19 mouse cellular contexts compared by ENCODE assay signal in genomic region chr13:60426192-60426840, GRCm38 (mm10).
DNase-seq lines count a peak whose midpoint lies in the region; ATAC-seq lines count a peak whose summit lies in the region.
"Had no signal": no experiment of that assay in that cellular context is flagged by ENCODE, and none has a peak within 500 bp of the region (broad histone marks: within the 10 kb centered on the region; RNA-seq: fewer than 3 reads in every experiment).

No protein-coding gene starts in this region.

- no peaks in the 10 kb centered on the region for H3K36me3 ChIP-seq in embryonic facial prominence, embryonic 10.5 days (replicated peaks)
- H3K36me3 ChIP-seq in embryonic facial prominence, embryonic 14.5 days (ENCODE audit: control insufficient read depth, insufficient read depth, low read length), result no peaks in the 10 kb centered on the region
- H3K36me3 ChIP-seq in limb, embryonic 10.5 days, result no peaks in the 10 kb centered on the region
- no peaks in the 10 kb centered on the region for H3K36me3 ChIP-seq in limb, embryonic 15.5 days
- H3K36me3 ChIP-seq: forebrain, embryonic 12.5 days; heart, embryonic 10.5 days had no signal

- no peak overlapping the region for H3K4me2 ChIP-seq in embryonic facial prominence, embryonic 14.5 days (ENCODE audit: low read depth, low read length)
- no peak overlapping the region for H3K4me2 ChIP-seq in limb, embryonic 15.5 days
- H3K4me2 ChIP-seq: forebrain, embryonic 12.5 days; hindbrain, embryonic 14.5 days had no signal

- H3K4me3 ChIP-seq in embryonic facial prominence, embryonic 10.5 days, result no peak overlapping the region
- no peak overlapping the region for H3K4me3 ChIP-seq in embryonic facial prominence, embryonic 14.5 days (ENCODE audit: low read depth, low read length)
- H3K4me3 ChIP-seq in limb, embryonic 10.5 days, result no peak overlapping the region
- H3K4me3 ChIP-seq in limb, embryonic 15.5 days, result no peak overlapping the region
- H3K4me3 ChIP-seq: forebrain, embryonic 12.5 days; heart, embryonic 10.5 days had no signal

- WGBS in embryonic facial prominence, embryonic 10.5 days, result 84% methylated on average over 12 of the region's 12 CpGs
- WGBS in embryonic facial prominence, embryonic 14.5 days, result 64% methylated on average over 12 of the region's 12 CpGs
- 88% methylated on average over 12 of the region's 12 CpGs for WGBS in limb, embryonic 10.5 days
- WGBS in limb, embryonic 15.5 days, result 57% methylated on average over 12 of the region's 12 CpGs

- H3K4me1 ChIP-seq in embryonic facial prominence, embryonic 10.5 days, result peaks cover 44% of the 10 kb centered on the region
- H3K4me1 ChIP-seq in embryonic facial prominence, embryonic 14.5 days (ENCODE audit: control insufficient read depth, insufficient read depth, low read length), result peaks cover 34% of the 10 kb centered on the region
- H3K4me1 ChIP-seq in limb, embryonic 10.5 days, result peaks cover 48% of the 10 kb centered on the region
- peaks cover 32% of the 10 kb centered on the region for H3K4me1 ChIP-seq in limb, embryonic 15.5 days

- peak overlapping the region; percentile 25; the same call in 1 of the 2 replicates for H3K27ac ChIP-seq in embryonic facial prominence, embryonic 10.5 days (replicated peaks)
- peak overlapping the region; percentile 58 for H3K27ac ChIP-seq in embryonic facial prominence, embryonic 14.5 days (replicated peaks; ENCODE audit: low read depth, low read length)
- peak overlapping the region; percentile 82 for H3K27ac ChIP-seq in limb, embryonic 10.5 days
- peak overlapping the region; percentile 58 for H3K27ac ChIP-seq in limb, embryonic 15.5 days
- H3K27ac ChIP-seq: forebrain, embryonic 12.5 days; heart, embryonic 10.5 days; hindbrain, embryonic 14.5 days had no signal

- no peak for ATAC-seq in embryonic facial prominence, embryonic 14.5 days (ENCODE audit: low read depth)
- ATAC-seq in limb, embryonic 15.5 days (ENCODE audit: insufficient number of reproducible peaks, low FRiP score, low TSS enrichment, low read depth), result no peak
- no peak for ATAC-seq in megakaryocyte, adult 5-6 weeks (ENCODE audit: poor library complexity, severe bottlenecking)
- ATAC-seq: forebrain, embryonic 16.5 days had no signal

- no peak overlapping the region for H3K9ac ChIP-seq in embryonic facial prominence, embryonic 14.5 days (ENCODE audit: low read depth, low read length)
- H3K9ac ChIP-seq in limb, embryonic 15.5 days, result no peak overlapping the region
- H3K9ac ChIP-seq: forebrain, embryonic 12.5 days; hindbrain, embryonic 14.5 days had no signal

- no peaks in the 10 kb centered on the region; the same call in none of the 2 replicates for H3K27me3 ChIP-seq in embryonic facial prominence, embryonic 10.5 days (replicated peaks; ENCODE audit: low read depth, poor library complexity, severe bottlenecking)
- H3K27me3 ChIP-seq in embryonic facial prominence, embryonic 14.5 days (replicated peaks; ENCODE audit: control insufficient read depth, insufficient read depth, low read length), result no peaks in the 10 kb centered on the region
- no peaks in the 10 kb centered on the region for H3K27me3 ChIP-seq in limb, embryonic 10.5 days (ENCODE audit: low read depth, poor library complexity, severe bottlenecking)
- H3K27me3 ChIP-seq in limb, embryonic 15.5 days, result no peaks in the 10 kb centered on the region
- H3K27me3 ChIP-seq: forebrain, embryonic 12.5 days had no signal

- DNase-seq in embryonic facial prominence, embryonic 10.5 days (ENCODE audit: low spot score), result no peak
- DNase-seq in embryonic facial prominence, embryonic 14.5 days (ENCODE audit: low spot score), result peak; percentile 62
- DNase-seq in limb, embryonic 10.5 days (ENCODE audit: low spot score), result no peak
- DNase-seq in spleen, adult 12 weeks (ENCODE audit: low spot score), result no peak
- no peak for DNase-seq in lung, postnatal 14 days
- DNase-seq: adrenal gland, postnatal 10 days; cerebellum, adult 11 months; cerebellum, adult 8-10 months; cerebellum, postnatal 14 days; embryo, embryonic 11 days; gastrocnemius, postnatal 14 days; heart, adult 18-20 months; heart, postnatal 10 days had no signal

- H3K9me3 ChIP-seq in embryonic facial prominence, embryonic 10.5 days, result no peaks in the 10 kb centered on the region
- no peaks in the 10 kb centered on the region for H3K9me3 ChIP-seq in embryonic facial prominence, embryonic 14.5 days (ENCODE audit: control insufficient read depth, low read length)
- no peaks in the 10 kb centered on the region for H3K9me3 ChIP-seq in limb, embryonic 10.5 days (replicated peaks)
- H3K9me3 ChIP-seq in limb, embryonic 15.5 days, result no peaks in the 10 kb centered on the region
- H3K9me3 ChIP-seq: forebrain, embryonic 12.5 days; heart, embryonic 10.5 days had no signal

Comparison
In these comparisons a context has a peak if more than half of its experiments do, and no peak if none do; other contexts are left out.
1. H3K27ac ChIP-seq: peak in every context shown above with its lines; median percentile 82 in limb, embryonic 10.5 days; 58 in embryonic facial prominence, embryonic 14.5 days; 58 in limb, embryonic 15.5 days; 25 in embryonic facial prominence, embryonic 10.5 days.